ENCODE assay signal across 8 mouse cellular contexts in genomic region chr8:3516450-3517116, GRCm38 (mm10). TPM values are rescaled to one million over a fixed set of nuclear protein-coding genes. Genes with fewer than 3 reads are reported as not detected.
DNase-seq lines count a peak whose midpoint lies in the region; ATAC-seq lines count a peak whose summit lies in the region.

No protein-coding gene starts in this region.

- peak; percentile 76 to 89 for DNase-seq in CD8-positive naive resting alpha-beta T cell, adult 2 months (ENCODE audit: low read depth in 2 of 2, low spot score in 2 of 2)
- DNase-seq in c-Kit-positive CD71-positive TER-119-negative erythroid progenitor cells, embryonic 14.5 days (ENCODE audit: low read depth), result peak; percentile 93
- peak; percentile 92 for DNase-seq in forebrain, embryonic 11.5 days (ENCODE audit: low spot score)
- DNase-seq in kidney, postnatal 36 days, result peak; percentile 97 to 98
- peak; percentile 96 for DNase-seq in telencephalon, adult 2 months (ENCODE audit: low read depth, low spot score)

- WGBS in forebrain, embryonic 11.5 days, result 2% methylated on average over 36 of the region's 36 CpGs
- 1% methylated on average over 36 of the region's 36 CpGs for WGBS in heart, embryonic 16.5 days
- under 1% methylated on average over 36 of the region's 36 CpGs for WGBS in liver, embryonic 15.5 days (ENCODE audit: insufficient replicate concordance)
- WGBS in neural tube, embryonic 12.5 days, result 2% methylated on average over 36 of the region's 36 CpGs

- no peak overlapping the region for H3K27ac ChIP-seq in forebrain, embryonic 11.5 days (ENCODE audit: low read depth, low read length)
- H3K27ac ChIP-seq in heart, embryonic 16.5 days (ENCODE audit: low read length), result peak overlapping the region; percentile 52
- peak overlapping the region; percentile 86 for H3K27ac ChIP-seq in liver, embryonic 15.5 days (replicated peaks)
- H3K27ac ChIP-seq in neural tube, embryonic 12.5 days, result no peak overlapping the region

- peak overlapping the region; percentile 53 for H3K4me3 ChIP-seq in forebrain, embryonic 11.5 days (ENCODE audit: low read depth, low read length)
- H3K4me3 ChIP-seq in heart, embryonic 16.5 days (ENCODE audit: low read length), result peak overlapping the region; percentile 81
- H3K4me3 ChIP-seq in liver, embryonic 15.5 days (replicated peaks), result peak overlapping the region; percentile 86
- peak overlapping the region; percentile 56 for H3K4me3 ChIP-seq in neural tube, embryonic 12.5 days

- H3K36me3 ChIP-seq in forebrain, embryonic 11.5 days (ENCODE audit: control insufficient read depth, insufficient read depth, low read length), result no peaks in the 10 kb centered on the region; the same call in 1 of the 2 replicates
- no peaks in the 10 kb centered on the region; the same call in 1 of the 2 replicates for H3K36me3 ChIP-seq in heart, embryonic 16.5 days (ENCODE audit: control insufficient read depth, insufficient read depth)
- peaks cover 14% of the 10 kb centered on the region; the same call in 1 of the 2 replicates for H3K36me3 ChIP-seq in liver, embryonic 15.5 days (replicated peaks)
- peaks cover 31% of the 10 kb centered on the region for H3K36me3 ChIP-seq in neural tube, embryonic 12.5 days

- H3K4me2 ChIP-seq in forebrain, embryonic 11.5 days (ENCODE audit: low read depth, low read length, severe bottlenecking), result peak overlapping the region; percentile 97
- peak overlapping the region; percentile 98 for H3K4me2 ChIP-seq in heart, embryonic 16.5 days (ENCODE audit: low read depth, low read length)
- peak overlapping the region; percentile 98 for H3K4me2 ChIP-seq in liver, embryonic 15.5 days
- peak overlapping the region; percentile 94 for H3K4me2 ChIP-seq in neural tube, embryonic 12.5 days (replicated peaks)

- no peaks in the 10 kb centered on the region for H3K27me3 ChIP-seq in forebrain, embryonic 11.5 days (ENCODE audit: control insufficient read depth, insufficient read depth, low read length)
- H3K27me3 ChIP-seq in heart, embryonic 16.5 days (ENCODE audit: control insufficient read depth, insufficient read depth, low read length), result no peaks in the 10 kb centered on the region
- no peaks in the 10 kb centered on the region for H3K27me3 ChIP-seq in liver, embryonic 15.5 days
- no peaks in the 10 kb centered on the region for H3K27me3 ChIP-seq in neural tube, embryonic 12.5 days (replicated peaks)

- peak; percentile 88 for ATAC-seq in forebrain, embryonic 11.5 days (replicated peaks; ENCODE audit: low FRiP score)
- ATAC-seq in heart, embryonic 16.5 days (replicated peaks; ENCODE audit: extremely low read depth, insufficient read depth, low FRiP score), result peak; percentile 82
- peak; percentile 88 for ATAC-seq in liver, embryonic 15.5 days (ENCODE audit: insufficient read depth)
- ATAC-seq in neural tube, embryonic 12.5 days (ENCODE audit: low FRiP score, low read depth), result peak; percentile 87

- H3K9ac ChIP-seq in forebrain, embryonic 11.5 days (ENCODE audit: low read length), result peak overlapping the region; percentile 67
- H3K9ac ChIP-seq in heart, embryonic 16.5 days (ENCODE audit: low read length), result peak overlapping the region; percentile 72
- H3K9ac ChIP-seq in liver, embryonic 15.5 days, result peak overlapping the region; percentile 70
- H3K9ac ChIP-seq in neural tube, embryonic 12.5 days, result peak overlapping the region; percentile 60

- H3K9me3 ChIP-seq in forebrain, embryonic 11.5 days (ENCODE audit: control insufficient read depth, low read length), result no peaks in the 10 kb centered on the region
- H3K9me3 ChIP-seq in heart, embryonic 16.5 days (replicated peaks; ENCODE audit: control insufficient read depth, low read length), result no peaks in the 10 kb centered on the region
- no peaks in the 10 kb centered on the region for H3K9me3 ChIP-seq in liver, embryonic 15.5 days (replicated peaks)
- no peaks in the 10 kb centered on the region for H3K9me3 ChIP-seq in neural tube, embryonic 12.5 days

- peaks cover 2% of the 10 kb centered on the region; the same call in 1 of the 2 replicates for H3K4me1 ChIP-seq in forebrain, embryonic 11.5 days (replicated peaks; ENCODE audit: control insufficient read depth, insufficient read depth, low read length)
- peaks cover 9% of the 10 kb centered on the region for H3K4me1 ChIP-seq in heart, embryonic 16.5 days (ENCODE audit: control insufficient read depth, insufficient read depth, low read length)
- peaks cover 55% of the 10 kb centered on the region for H3K4me1 ChIP-seq in liver, embryonic 15.5 days (replicated peaks)
- peaks cover 3% of the 10 kb centered on the region for H3K4me1 ChIP-seq in neural tube, embryonic 12.5 days

RNA-seq across cellular contexts. Expression of gene Pnpla6, which starts 1.4 kb away (rescaled TPM):
- polyA plus RNA-seq in forebrain, embryonic 11.5 days (2014; fragmentation: Nextera tagmentation; extraction: Ambion mirVana), result 19.2 and 25.0 TPM in 2 replicates
- 16.3 and 18.1 TPM in 2 replicates for polyA plus RNA-seq in heart, embryonic 16.5 days (2015; fragmentation: Nextera tagmentation; extraction: Ambion mirVana)
- polyA plus RNA-seq in liver, embryonic 15.5 days (2015; fragmentation: Nextera tagmentation; extraction: Ambion mirVana), result 9.2 and 11.9 TPM in 2 replicates
- polyA plus RNA-seq in neural tube, embryonic 12.5 days (2016; fragmentation: Nextera tagmentation; extraction: Ambion mirVana), result 31.2 and 33.9 TPM in 2 replicates

RNA-seq across cellular contexts. Expression of gene Mcoln1, which starts 16.3 kb away (rescaled TPM):
- 56.6 and 56.7 TPM in 2 replicates for polyA plus RNA-seq in forebrain, embryonic 11.5 days (2014; fragmentation: Nextera tagmentation; extraction: Ambion mirVana)
- 51.9 and 55.0 TPM in 2 replicates for polyA plus RNA-seq in heart, embryonic 16.5 days (2015; fragmentation: Nextera tagmentation; extraction: Ambion mirVana)
- polyA plus RNA-seq in liver, embryonic 15.5 days (2015; fragmentation: Nextera tagmentation; extraction: Ambion mirVana), result 21.4 and 25.0 TPM in 2 replicates
- 74.4 and 78.9 TPM in 2 replicates for polyA plus RNA-seq in neural tube, embryonic 12.5 days (2016; fragmentation: Nextera tagmentation; extraction: Ambion mirVana)

RNA-seq across cellular contexts. Expression of gene Zfp358, which starts 23.6 kb away (rescaled TPM):
- 34.1 and 35.1 TPM in 2 replicates for polyA plus RNA-seq in forebrain, embryonic 11.5 days (2014; fragmentation: Nextera tagmentation; extraction: Ambion mirVana)
- 30.8 and 31.0 TPM in 2 replicates for polyA plus RNA-seq in heart, embryonic 16.5 days (2015; fragmentation: Nextera tagmentation; extraction: Ambion mirVana)
- 4.8 and 5.8 TPM in 2 replicates for polyA plus RNA-seq in liver, embryonic 15.5 days (2015; fragmentation: Nextera tagmentation; extraction: Ambion mirVana)
- polyA plus RNA-seq in neural tube, embryonic 12.5 days (2016; fragmentation: Nextera tagmentation; extraction: Ambion mirVana), result 81.8 and 87.0 TPM in 2 replicates

RNA-seq across cellular contexts. Expression of gene Tex45, which starts 45.9 kb away (rescaled TPM):
- polyA plus RNA-seq in forebrain, embryonic 11.5 days (2014; fragmentation: Nextera tagmentation; extraction: Ambion mirVana), result 0.33 TPM in 1 of 2 replicates, not detected in the other
- not detected in 2 replicates for polyA plus RNA-seq in heart, embryonic 16.5 days (2015; fragmentation: Nextera tagmentation; extraction: Ambion mirVana)
- polyA plus RNA-seq in liver, embryonic 15.5 days (2015; fragmentation: Nextera tagmentation; extraction: Ambion mirVana), result not detected in 2 replicates
- 0.22 TPM in 1 of 2 replicates, not detected in the other for polyA plus RNA-seq in neural tube, embryonic 12.5 days (2016; fragmentation: Nextera tagmentation; extraction: Ambion mirVana)

RNA-seq across cellular contexts. Expression of gene Pex11g, which starts 49.1 kb away (rescaled TPM):
- polyA plus RNA-seq in forebrain, embryonic 11.5 days (2014; fragmentation: Nextera tagmentation; extraction: Ambion mirVana), result 2.9 and 3.8 TPM in 2 replicates
- 5.3 and 6.2 TPM in 2 replicates for polyA plus RNA-seq in heart, embryonic 16.5 days (2015; fragmentation: Nextera tagmentation; extraction: Ambion mirVana)
- 6.7 and 8.0 TPM in 2 replicates for polyA plus RNA-seq in liver, embryonic 15.5 days (2015; fragmentation: Nextera tagmentation; extraction: Ambion mirVana)
- 3.4 and 4.2 TPM in 2 replicates for polyA plus RNA-seq in neural tube, embryonic 12.5 days (2016; fragmentation: Nextera tagmentation; extraction: Ambion mirVana)

Comparison
In these comparisons a context has a peak if more than half of its experiments do, and no peak if none do; other contexts are left out.
1. H3K27ac ChIP-seq: peak in heart, embryonic 16.5 days (single experiment) and liver, embryonic 15.5 days (single experiment); none in forebrain, embryonic 11.5 days (single experiment) and neural tube, embryonic 12.5 days (single experiment).
2. Peak in every context shown above with its lines, with median percentiles within 50 percentile points of each other: DNase-seq, ATAC-seq, H3K4me2 ChIP-seq, H3K4me3 ChIP-seq and H3K9ac ChIP-seq.